Mouse (Mus musculus) MEL (cell line): ENCODE results near the gene Mcts1. TPM values are rescaled to one million over a fixed set of nuclear protein-coding genes. Genes with fewer than 3 reads are reported as not detected.

ENCODE experiments used
- DNase-seq: peaks from one replicate; pipeline ENCODE4 v3.0.0; 2011; ENCODE audit warnings: low read depth, low spot score
- H3K27ac ChIP-seq: 2 replicates; pipeline ENCODE4 v1.5.1; 2012; ENCODE audit warnings: low read depth, mild to moderate bottlenecking, control low read depth, low read length, moderate library complexity; ENCODE audit not compliant: control insufficient read depth
- H3K27me3 ChIP-seq, 2 experiments: fragments of 150-350 bp in 1 of 2; sonication (generic) in 1 of 2; 2 replicates each; pipeline ENCODE4 v1.6.1; 2012; ENCODE audit warnings: low read length in 2 of 2, mild to moderate bottlenecking in 2 of 2, improper control_type of control experiment in 1 of 2, moderate library complexity in 1 of 2; ENCODE audit not compliant: insufficient read depth in 2 of 2, control insufficient read depth in 1 of 2
- H3K36me3 ChIP-seq, 2 experiments: 2 replicates each; pipeline ENCODE4 v1.6.1; 2012 to 2014; ENCODE audit warnings: low read length in 2 of 2, improper control_type of control experiment in 1 of 2, inconsistent platforms in 1 of 2, mild to moderate bottlenecking in 1 of 2; ENCODE audit not compliant: insufficient read depth in 2 of 2, control insufficient read depth in 1 of 2
- H3K4me1 ChIP-seq, 2 experiments: fragments of 150-350 bp in 1 of 2; sonication (generic) in 1 of 2; 2 replicates each; pipeline ENCODE4 v1.6.1; 2012; ENCODE audit warnings: low read length in 2 of 2, improper control_type of control experiment in 1 of 2, mild to moderate bottlenecking in 1 of 2; ENCODE audit not compliant: insufficient read depth in 2 of 2, control insufficient read depth in 1 of 2
- H3K4me3 ChIP-seq, 2 experiments: fragments of 150-350 bp in 1 of 2; sonication (generic) in 1 of 2; 2 replicates each; pipeline ENCODE4 v1.5.1; 2012; ENCODE audit warnings: low read depth in 2 of 2, low read length in 2 of 2, mild to moderate bottlenecking in 2 of 2, moderate library complexity in 2 of 2, control low read depth in 1 of 2, improper control_type of control experiment in 1 of 2; ENCODE audit not compliant: control insufficient read depth in 1 of 2, insufficient read depth in 1 of 2
- H3K79me2 ChIP-seq: 2 replicates; pipeline ENCODE4 v1.6.1; 2012; ENCODE audit warnings: mild to moderate bottlenecking, low read length, moderate library complexity; ENCODE audit not compliant: control insufficient read depth, poor library complexity, insufficient read depth
- H3K9ac ChIP-seq: 2 replicates; pipeline ENCODE4 v1.6.1; 2012; ENCODE audit warnings: low read depth, mild to moderate bottlenecking, control low read depth, low read length, moderate library complexity; ENCODE audit not compliant: control insufficient read depth, poor library complexity, severe bottlenecking
- H3K9me3 ChIP-seq: fragments of 150-350 bp; sonication (generic); replicated peaks from 2 replicates; pipeline ENCODE4 v1.6.1; 2012; ENCODE audit warnings: mild to moderate bottlenecking, low read length, improper control_type of control experiment, moderate library complexity; ENCODE audit not compliant: insufficient read depth
- BHLHE40 ChIP-seq: IDR thresholded peaks from 2 replicates; pipeline ENCODE4 v1.6.1; 2012; ENCODE audit warnings: low read depth, mild to moderate bottlenecking, inconsistent platforms, low read length, improper control_type of control experiment, borderline replicate concordance
- CHD1 ChIP-seq: IDR thresholded peaks from 2 replicates; pipeline ENCODE4 v1.6.1; 2012; ENCODE audit warnings: low read depth, mild to moderate bottlenecking, inconsistent platforms, low read length, improper control_type of control experiment
- GATA1 ChIP-seq: IDR thresholded peaks from 2 replicates; pipeline ENCODE4 v1.6.1; 2011; ENCODE audit warnings: low read depth, low read length, improper control_type of control experiment
- MEF2A ChIP-seq: IDR thresholded peaks from 2 replicates; pipeline ENCODE4 v1.6.1; 2014; ENCODE audit warnings: low read depth, mild to moderate bottlenecking, inconsistent platforms, low read length, improper control_type of control experiment; ENCODE audit not compliant: poor library complexity, insufficient replicate concordance, severe bottlenecking; ENCODE audit errors: extremely low read depth
- MYB ChIP-seq: IDR thresholded peaks from 2 replicates; pipeline ENCODE4 v1.6.1; 2011; ENCODE audit warnings: mild to moderate bottlenecking, low read depth, low read length, improper control_type of control experiment
- NRF1 ChIP-seq: IDR thresholded peaks from 2 replicates; pipeline ENCODE4 v1.6.1; 2014; ENCODE audit warnings: low read depth, mild to moderate bottlenecking, inconsistent platforms, low read length, improper control_type of control experiment, moderate library complexity; ENCODE audit not compliant: poor library complexity, insufficient read depth, severe bottlenecking
- POLR2A ChIP-seq, 2 experiments: IDR thresholded peaks; 2 replicates each; pipeline ENCODE4 v1.6.1; 2011 to 2012; ENCODE audit warnings: low read length in 2 of 2, mild to moderate bottlenecking in 2 of 2, control low read depth in 1 of 2, improper control_type of control experiment in 1 of 2, low read depth in 1 of 2, moderate library complexity in 1 of 2; ENCODE audit not compliant: control insufficient read depth in 1 of 2, insufficient read depth in 1 of 2, poor library complexity in 1 of 2
- POLR2AphosphoS5 ChIP-seq: IDR thresholded peaks from 2 replicates; pipeline ENCODE4 v1.6.1; 2012; ENCODE audit warnings: low read depth, borderline replicate concordance, mild to moderate bottlenecking, inconsistent platforms, low read length, moderate library complexity, mixed read lengths
- RCOR1 ChIP-seq: IDR thresholded peaks from 2 replicates; pipeline ENCODE4 v1.6.1; 2012; ENCODE audit warnings: low read depth, mild to moderate bottlenecking, inconsistent platforms, low read length, improper control_type of control experiment
- TBP ChIP-seq: IDR thresholded peaks from 2 replicates; pipeline ENCODE4 v1.8.0; 2011; ENCODE audit warnings: low read depth, low read length, improper control_type of control experiment
- USF2 ChIP-seq, 2 experiments: IDR thresholded peaks; 2 replicates each; pipeline ENCODE4 v1.6.1; 2011 to 2012; ENCODE audit warnings: improper control_type of control experiment in 2 of 2, low read length in 2 of 2, borderline replicate concordance in 1 of 2, inconsistent platforms in 1 of 2, low read depth in 1 of 2, mild to moderate bottlenecking in 1 of 2; ENCODE audit not compliant: insufficient read depth in 1 of 2
- ZC3H11A ChIP-seq: IDR thresholded peaks from 2 replicates; pipeline ENCODE4 v1.6.1; 2012; ENCODE audit warnings: low read depth, mild to moderate bottlenecking, inconsistent platforms, low read length, improper control_type of control experiment
- ZMIZ1 ChIP-seq: IDR thresholded peaks from 2 replicates; pipeline ENCODE4 v1.6.1; 2012; ENCODE audit warnings: low read depth, mild to moderate bottlenecking, inconsistent platforms, low read length, improper control_type of control experiment, moderate library complexity
- polyA plus RNA-seq, 2 experiments: library from polyadenylated mRNA; stranded (reverse) in 1 of 2; unstranded in 1 of 2; fragments of >175 nt in 1 of 2; fragments of >200 nt in 1 of 2; gene quantifications; 2 replicates each; pipeline versions ENCODE4 v1.2.1 to v1.2.4; 2012; ENCODE audit warnings: low replicate concordance in 2 of 2, low read depth in 1 of 2; ENCODE audit not compliant: insufficient read length in 2 of 2, insufficient read depth in 1 of 2, missing spikeins in 1 of 2
- total RNA-seq: library from RNA; depleted of rRNA; stranded (reverse); fragments of 300-350 nt; gene quantifications from 2 replicates; pipeline ENCODE4 v1.2.3, GENCODE M21; 2012; rRNA removed

The Mcts1 gene
- total and polyA plus RNA-seq, 3 experiments, result 27.3 to 37.0 TPM; not detected in 1

DNA sequence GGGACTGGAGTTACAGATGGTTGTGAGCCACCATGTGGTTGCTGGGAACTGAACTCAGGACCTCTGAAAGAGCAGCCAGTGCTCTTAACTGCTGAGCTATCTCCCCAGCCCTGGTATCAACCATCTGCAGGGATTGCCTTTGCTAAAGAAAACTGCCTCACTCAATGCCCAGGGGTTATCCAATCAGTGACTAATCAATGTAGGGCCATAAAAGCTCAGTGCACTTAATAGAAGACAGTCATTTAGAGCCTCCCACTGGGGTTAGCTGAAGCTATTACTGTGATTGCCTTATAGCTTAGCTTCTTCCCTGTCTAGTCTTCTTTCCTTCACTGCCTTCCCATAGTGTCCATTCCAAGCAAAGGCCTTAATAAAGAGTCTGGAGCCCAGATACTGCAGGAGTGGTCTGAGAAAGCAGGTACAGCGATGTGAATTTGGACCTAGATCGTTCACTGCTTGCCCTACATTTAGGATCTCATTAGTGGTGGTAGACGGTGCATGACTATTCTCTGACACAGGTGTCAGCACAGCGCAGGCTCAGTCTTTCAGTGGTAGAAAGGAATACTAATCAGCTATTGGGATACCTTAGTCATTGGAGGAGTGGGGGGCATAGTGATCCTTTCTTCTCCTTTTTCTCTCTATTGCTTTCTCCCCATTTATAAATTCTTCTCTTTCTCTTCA is 56.0 kb downstream of the Mcts1 start:
- Histone ChIP-seq H3K4me1 (no peaks in the 10 kb centered on the region), H3K79me2 (no peaks in the 10 kb centered on the region)
- no peak for DNase-seq
- TF ChIP-seq GATA1 (no peak), USF2 (IDR thresholded peaks at IDR 0.05; ENCODE audit: borderline replicate concordance in 1 of 2, insufficient read depth in 1 of 2, low read depth in 1 of 2, low read length in 2 of 2) (no peak), BHLHE40 (no peak), NRF1 (no peak), POLR2A (IDR thresholded peaks at IDR 0.05; ENCODE audit: control insufficient read depth in 1 of 2, insufficient read depth in 1 of 2, low read depth in 1 of 2, low read length in 2 of 2, poor library complexity in 1 of 2) (no peak), CHD1 (no peak), POLR2AphosphoS5 (no peak), RCOR1 (no peak), MEF2A (no peak), ZMIZ1 (no peak), ZC3H11A (no peak), MYB (no peak), TBP (no peak)
- TF ChIP-seq, all 39 proteins: peak for 0
- Histone ChIP-seq H3K9ac (no peak overlapping the region), H3K4me3 (no peak overlapping the region), H3K27me3 (no peaks in the 10 kb centered on the region; a peak in 1 of 4 replicates), H3K36me3 (no peaks in the 10 kb centered on the region), H3K9me3 (no peaks in the 10 kb centered on the region), H3K27ac (no peak overlapping the region)

Other genes with a start within 250 kb of the Mcts1 start
- 20.6 and 23.1 TPM in 2 replicates for gene Lamp2, start 144.1 kb upstream of the Mcts1 start, total RNA-seq
- 10 to 100 TPM; 28.9 to 80.5 TPM for gene Lamp2, start 144.1 kb upstream of the Mcts1 start, polyA plus RNA-seq
- gene Cul4b, start 24.4 kb upstream of the Mcts1 start, total RNA-seq, result 19.0 and 22.7 TPM in 2 replicates
- 10 to 100 TPM in 1 of 2 experiments, not detected in 1; 28.2 TPM for gene Cul4b, start 24.4 kb upstream of the Mcts1 start, polyA plus RNA-seq
- gene C1galt1c1, start 34.5 kb downstream of the Mcts1 start, total RNA-seq, result 10.6 and 11.0 TPM in 2 replicates
- 1 to 10 TPM in 1 of 2 experiments, not detected in 1; 8.0 TPM for gene C1galt1c1, start 34.5 kb downstream of the Mcts1 start, polyA plus RNA-seq
- not detected in 2 replicates for gene 6030498E09Rik, start 172.1 kb downstream of the Mcts1 start, total RNA-seq
- not detected for gene 6030498E09Rik, start 172.1 kb downstream of the Mcts1 start, polyA plus RNA-seq